Mouse (Mus musculus): ENCODE measurements around the gene Wap. TPM values are rescaled to one million over a fixed set of nuclear protein-coding genes. Genes with fewer than 3 reads are reported as not detected.
A peak's percentile ranks its signal among the peaks of the same experiment; 100 is the strongest.

Gene Wap
- polyA plus RNA-seq, 1 experiment: not detected

DNA sequence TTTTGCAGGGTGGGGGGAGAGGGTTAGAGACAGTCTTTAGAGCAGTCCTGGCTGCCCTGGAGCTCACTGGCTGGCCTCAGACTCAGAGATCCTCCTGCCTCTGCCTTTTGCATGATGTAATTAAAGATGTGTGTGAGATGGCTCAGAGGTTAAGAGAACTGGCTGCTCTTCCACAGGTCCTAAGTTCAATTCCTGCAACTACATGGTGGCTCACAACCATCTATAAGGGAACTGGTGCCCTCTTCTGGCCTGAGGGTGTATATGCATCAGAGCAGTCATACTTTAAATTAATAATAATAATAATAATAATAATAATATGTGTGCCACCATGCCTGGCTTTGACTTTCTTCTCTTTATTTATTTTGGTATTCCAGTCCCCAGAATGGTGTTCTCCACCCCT, 8.8 kb downstream of the Wap start:
- Histone ChIP-seq H3K36me3 (ENCODE audit: control insufficient read depth, insufficient read depth, low read length) (no peaks in the 10 kb centered on the region), H3K27ac (ENCODE audit: insufficient read depth, low read length) (no peak overlapping the region), H3K4me3 (ENCODE audit: extremely low read depth, insufficient read depth, insufficient read length) (no peak overlapping the region), H3K27me3 (ENCODE audit: control insufficient read depth, insufficient read depth, low read length) (0 out of 2 replicates have a peak, but pooled peaks cover 1% of the 10 kb centered on the region), H3K4me1 (ENCODE audit: control insufficient read depth, insufficient read depth, insufficient read length) (peaks cover 17% of the 10 kb centered on the region)
- TF ChIP-seq CTCF (IDR thresholded peaks at IDR 0.05; ENCODE audit: extremely low read depth, insufficient read depth, insufficient read length, insufficient replicate concordance) (peak; percentile 21; the same call in 1 of the 2 replicates), POLR2A (IDR thresholded peaks at IDR 0.05; ENCODE audit: low read depth, low read length) (no peak)
- DNase-seq (ENCODE audit: low read depth in 1 of 2, low spot score in 2 of 2): peak in 1 of 2 experiments; percentile 36

GRCm38 (mm10) chr11:6628568-6628967, 9.9 kb downstream of the Wap start:
- DNase-seq (ENCODE audit: low read depth in 1 of 2, low spot score in 2 of 2): peak in 1 of 2 experiments; percentile 67

GRCm38 (mm10) chr11:6627731-6628130, 10.7 kb downstream of the Wap start:
- peaks cover 17% of the 10 kb centered on the region for H3K4me1 ChIP-seq (ENCODE audit: control insufficient read depth, insufficient read depth, insufficient read length)
- peak overlapping the region; percentile 5; the same call in 1 of the 2 replicates for H3K4me3 ChIP-seq (ENCODE audit: extremely low read depth, insufficient read depth, insufficient read length)
- WGBS: 11% methylated on average over 4 of the region's 4 CpGs

More at GRCm38 (mm10) chr11:6628568-6628967, 9.9 kb downstream of the Wap start:
- TF ChIP-seq CTCF (IDR thresholded peaks at IDR 0.05; ENCODE audit: extremely low read depth, insufficient read depth, insufficient read length, insufficient replicate concordance) (peak; percentile 61; the same call in 1 of the 2 replicates), POLR2A (IDR thresholded peaks at IDR 0.05; ENCODE audit: low read depth, low read length) (no peak)
- Histone ChIP-seq H3K4me3 (ENCODE audit: extremely low read depth, insufficient read depth, insufficient read length) (no peak overlapping the region), H3K36me3 (ENCODE audit: control insufficient read depth, insufficient read depth, low read length) (peaks cover 8% of the 10 kb centered on the region), H3K27ac (ENCODE audit: insufficient read depth, low read length) (no peak overlapping the region), H3K4me1 (ENCODE audit: control insufficient read depth, insufficient read depth, insufficient read length) (peaks cover 17% of the 10 kb centered on the region), H3K27me3 (ENCODE audit: control insufficient read depth, insufficient read depth, low read length) (0 out of 2 replicates have a peak, but pooled peaks cover 1% of the 10 kb centered on the region)
- 17% methylated on average over 4 of the region's 4 CpGs for WGBS

DNA sequence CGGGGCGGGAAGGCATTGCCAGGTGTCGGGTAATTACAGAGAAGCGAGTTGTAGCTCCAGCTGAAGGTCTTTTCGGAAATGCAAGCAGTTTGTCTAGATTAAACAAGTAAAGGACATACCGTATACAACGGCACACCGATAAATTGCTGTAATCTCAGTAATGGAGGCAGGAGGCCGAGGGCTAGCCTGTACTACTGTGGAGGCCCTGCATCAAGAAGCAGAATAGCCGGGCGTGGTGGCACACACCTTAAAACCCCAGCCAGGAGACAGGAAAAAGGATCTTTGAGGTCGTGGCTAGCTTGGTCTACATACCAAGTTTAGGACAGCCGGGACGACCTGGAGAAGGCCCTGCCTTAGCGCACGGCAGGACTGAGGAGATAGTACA, 12.1 kb downstream of the Wap start:
- H3K27me3 ChIP-seq (ENCODE audit: control insufficient read depth, insufficient read depth, low read length): no peaks in the 10 kb centered on the region
- peaks cover 17% of the 10 kb centered on the region for H3K4me1 ChIP-seq (ENCODE audit: control insufficient read depth, insufficient read depth, insufficient read length)
- TF ChIP-seq CTCF (IDR thresholded peaks at IDR 0.05; ENCODE audit: extremely low read depth, insufficient read depth, insufficient read length, insufficient replicate concordance) (no peak), POLR2A (IDR thresholded peaks at IDR 0.05; ENCODE audit: low read depth, low read length) (no peak)
- H3K4me3 ChIP-seq (ENCODE audit: extremely low read depth, insufficient read depth, insufficient read length): peak overlapping the region; percentile 67
- H3K36me3 ChIP-seq (ENCODE audit: control insufficient read depth, insufficient read depth, low read length): peaks cover 16% of the 10 kb centered on the region
- DNase-seq (ENCODE audit: low read depth in 1 of 2, low spot score in 2 of 2): no peak
- 11% methylated on average over 16 of the region's 16 CpGs for WGBS
- peak overlapping the region; percentile 91 for H3K27ac ChIP-seq (ENCODE audit: insufficient read depth, low read length)

More at GRCm38 (mm10) chr11:6627731-6628130, 10.7 kb downstream of the Wap start:
- Histone ChIP-seq H3K27me3 (ENCODE audit: control insufficient read depth, insufficient read depth, low read length) (no peaks in the 10 kb centered on the region), H3K27ac (ENCODE audit: insufficient read depth, low read length) (peak overlapping the region; percentile 83), H3K36me3 (ENCODE audit: control insufficient read depth, insufficient read depth, low read length) (peaks cover 12% of the 10 kb centered on the region)
- no peak; the same call in 1 of the 2 replicates for TF ChIP-seq POLR2A (IDR thresholded peaks at IDR 0.05; ENCODE audit: low read depth, low read length)
- no peak for TF ChIP-seq CTCF (IDR thresholded peaks at IDR 0.05; ENCODE audit: extremely low read depth, insufficient read depth, insufficient read length, insufficient replicate concordance)
- DNase-seq (ENCODE audit: low read depth in 1 of 2, low spot score in 2 of 2): peak; percentile 57 to 69

GRCm38 (mm10) chr11:6625478-6626387, 12.7 kb downstream of the Wap start, which contains the start of gene Tbrg4:
TSS of gene Tbrg4 (minus strand) at chr11:6626067.
- WGBS: under 1% methylated on average over 66 of the region's 66 CpGs
- Histone ChIP-seq H3K27me3 (ENCODE audit: control insufficient read depth, insufficient read depth, low read length) (no peaks in the 10 kb centered on the region), H3K36me3 (ENCODE audit: control insufficient read depth, insufficient read depth, low read length) (peaks cover 21% of the 10 kb centered on the region), H3K27ac (ENCODE audit: insufficient read depth, low read length) (peak within 1 kb of the TSS; percentile 91), H3K4me3 (ENCODE audit: extremely low read depth, insufficient read depth, insufficient read length) (peak within 1 kb of the TSS; percentile 67), H3K4me1 (ENCODE audit: control insufficient read depth, insufficient read depth, insufficient read length) (peaks cover 17% of the 10 kb centered on the region)
- peak; percentile 87 to 91 for DNase-seq (ENCODE audit: low read depth in 1 of 2, low spot score in 2 of 2)
- TF ChIP-seq CTCF (IDR thresholded peaks at IDR 0.05; ENCODE audit: extremely low read depth, insufficient read depth, insufficient read length, insufficient replicate concordance): peak; percentile 8; the same call in 1 of the 2 replicates
- TF ChIP-seq POLR2A (IDR thresholded peaks at IDR 0.05; ENCODE audit: low read depth, low read length): peak; percentile 87

DNA sequence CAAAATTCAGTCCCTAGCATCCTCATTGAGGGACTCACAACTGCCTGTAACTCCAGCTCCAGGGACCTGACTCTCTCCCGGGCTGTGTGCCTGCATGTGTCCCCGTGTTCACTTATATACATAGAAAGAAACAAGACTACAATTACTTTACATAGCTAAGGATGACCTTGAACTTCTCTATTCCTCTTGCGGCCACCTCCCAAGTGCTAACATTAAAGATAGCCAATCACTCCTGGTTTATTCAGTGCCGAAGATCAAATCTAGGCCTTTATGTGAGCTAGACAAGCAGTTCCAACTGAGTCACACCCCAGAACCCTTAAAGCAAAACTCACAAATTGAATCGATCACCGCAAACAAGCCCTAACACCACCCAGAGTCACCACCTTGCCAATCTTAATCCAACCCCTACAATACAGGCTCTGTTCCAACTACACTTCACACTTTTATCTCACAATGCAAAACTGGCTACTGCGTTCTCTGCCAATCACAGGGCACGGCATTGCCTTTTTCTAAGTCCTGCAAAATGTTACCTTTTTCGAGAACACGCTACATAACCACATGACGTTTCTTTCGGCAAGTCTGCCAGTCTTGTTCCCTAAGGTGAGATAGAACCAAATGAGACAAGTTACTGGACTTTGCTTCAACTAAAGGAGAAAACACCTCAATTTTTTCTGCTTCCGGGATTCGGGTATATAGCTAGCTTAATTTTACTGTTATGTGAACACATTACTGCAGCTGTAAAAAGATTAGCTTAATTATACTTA, 13.6 kb downstream of the Wap start:
- peaks cover 17% of the 10 kb centered on the region for H3K4me1 ChIP-seq (ENCODE audit: control insufficient read depth, insufficient read depth, insufficient read length)

More for the DNA sequence above, 13.6 kb downstream of the Wap start:
- Histone ChIP-seq H3K27me3 (ENCODE audit: control insufficient read depth, insufficient read depth, low read length) (no peaks in the 10 kb centered on the region), H3K36me3 (ENCODE audit: control insufficient read depth, insufficient read depth, low read length) (peaks cover 29% of the 10 kb centered on the region), H3K27ac (ENCODE audit: insufficient read depth, low read length) (no peak overlapping the region), H3K4me3 (ENCODE audit: extremely low read depth, insufficient read depth, insufficient read length) (peak overlapping the region; percentile 16; the same call in 1 of the 2 replicates)
- DNase-seq (ENCODE audit: low read depth in 1 of 2, low spot score in 2 of 2): no peak
- WGBS: 52% methylated on average over 14 of the region's 14 CpGs
- TF ChIP-seq CTCF (IDR thresholded peaks at IDR 0.05; ENCODE audit: extremely low read depth, insufficient read depth, insufficient read length, insufficient replicate concordance) (no peak), POLR2A (IDR thresholded peaks at IDR 0.05; ENCODE audit: low read depth, low read length) (no peak)
